ENCODE assay signal across 8 mouse cellular contexts in genomic region chr3:51342152-51342551, GRCm38 (mm10). TPM values are rescaled to one million over a fixed set of nuclear protein-coding genes. Genes with fewer than 3 reads are reported as not detected.
DNase-seq lines count a peak whose midpoint lies in the region; ATAC-seq and TF ChIP-seq lines count a peak whose summit lies in the region.

No protein-coding gene starts in this region.

- H3K27ac ChIP-seq in gastrocnemius, adult 2 months, result peak overlapping the region; percentile 97
- H3K27ac ChIP-seq in forebrain, embryonic 12.5 days, result peak overlapping the region; percentile 100
- peak overlapping the region; percentile 85 for H3K27ac ChIP-seq in liver, embryonic 14.5 days

- no peaks in the 10 kb centered on the region for H3K36me3 ChIP-seq in forebrain, embryonic 12.5 days (replicated peaks)
- no peaks in the 10 kb centered on the region for H3K36me3 ChIP-seq in liver, embryonic 14.5 days (replicated peaks; ENCODE audit: control insufficient read depth, insufficient read depth, low read depth)

- no peak for ATAC-seq in forebrain, embryonic 12.5 days (ENCODE audit: low FRiP score)
- no peak for ATAC-seq in liver, embryonic 14.5 days (ENCODE audit: insufficient read depth)
- ATAC-seq in megakaryocyte-erythroid progenitor cell, adult 5-6 weeks (replicated peaks; ENCODE audit: low FRiP score, low TSS enrichment, poor library complexity, severe bottlenecking), result no peak

- no peak for DNase-seq in gastrocnemius, adult 2 months
- DNase-seq in gastrocnemius, postnatal 4 days (ENCODE audit: low spot score in 2 of 2), result no peak
- peak; percentile 46 for DNase-seq in 416B (ENCODE audit: low read depth)
- DNase-seq in liver, embryonic 14.5 days (ENCODE audit: low read depth in 3 of 3, low spot score in 3 of 3), result no peak
- DNase-seq in cerebellum, postnatal 14 days, result no peak
- DNase-seq in cerebellum, adult 11 months, result no peak

- peak overlapping the region; percentile 98 for H3K4me3 ChIP-seq in gastrocnemius, adult 2 months
- peak overlapping the region; percentile 97 for H3K4me3 ChIP-seq in forebrain, embryonic 12.5 days (replicated peaks)
- peak overlapping the region; percentile 85 to 91 for H3K4me3 ChIP-seq in liver, embryonic 14.5 days (ENCODE audit: insufficient read depth in 1 of 2, low read depth in 2 of 2, low read length in 2 of 2)

- no peaks in the 10 kb centered on the region for H3K9me3 ChIP-seq in forebrain, embryonic 12.5 days
- H3K9me3 ChIP-seq in liver, embryonic 14.5 days (ENCODE audit: control insufficient read depth, low read length), result no peaks in the 10 kb centered on the region

- H3K9ac ChIP-seq in forebrain, embryonic 12.5 days, result peak overlapping the region; percentile 98
- H3K9ac ChIP-seq in liver, embryonic 14.5 days (replicated peaks), result peak overlapping the region; percentile 87

- no peaks in the 10 kb centered on the region for H3K27me3 ChIP-seq in forebrain, embryonic 12.5 days
- no peaks in the 10 kb centered on the region for H3K27me3 ChIP-seq in liver, embryonic 14.5 days (ENCODE audit: control insufficient read depth, insufficient read depth, low read length)

- 9% methylated on average over 9 of the region's 9 CpGs for WGBS in forebrain, embryonic 12.5 days
- WGBS in liver, embryonic 14.5 days (ENCODE audit: insufficient replicate concordance), result 6% methylated on average over 9 of the region's 9 CpGs

- intact Hi-C loops in gastrocnemius, adult 2 months (cut with DNase I), result no loop called here

- peak overlapping the region; percentile 81 for H3K4me2 ChIP-seq in forebrain, embryonic 12.5 days
- H3K4me2 ChIP-seq in liver, embryonic 14.5 days (ENCODE audit: low read depth), result peak overlapping the region; percentile 99

- no peak for TF ChIP-seq EP300 in liver, embryonic 14.5 days (IDR thresholded peaks at IDR 0.05; ENCODE audit: low read depth)

- H3K4me1 ChIP-seq in forebrain, embryonic 12.5 days, result peaks cover 7% of the 10 kb centered on the region
- H3K4me1 ChIP-seq in liver, embryonic 14.5 days (replicated peaks; ENCODE audit: control insufficient read depth in 2 of 2, insufficient read depth in 2 of 2, low read length in 1 of 2), result peaks cover 17% of the 10 kb centered on the region in 2 experiments

- no peak for TF ChIP-seq CTCF in gastrocnemius, adult 2 months (IDR thresholded peaks at IDR 0.05)
- TF ChIP-seq CTCF in liver, embryonic 14.5 days (IDR thresholded peaks at IDR 0.05; ENCODE audit: low read depth), result no peak

RNA-seq across cellular contexts. Expression of gene Elf2, which starts 1.7 kb away (rescaled TPM):
- total RNA-seq in gastrocnemius, adult 2 months (2021), result 10 to 100 TPM; 50.7 to 53.2 TPM
- 10 to 100 TPM; 63.4 to 77.1 TPM for total RNA-seq in gastrocnemius, postnatal 4 days (2021)
- 43.2 and 43.8 TPM in 2 replicates for polyA plus RNA-seq in forebrain, embryonic 12.5 days (2016; fragmentation: Nextera tagmentation; extraction: Ambion mirVana)
- 14.8 and 20.7 TPM in 2 replicates for polyA plus RNA-seq in liver, embryonic 14.5 days (2012; rRNA removed)
- polyA plus RNA-seq in liver, embryonic 14.5 days (2014; fragmentation: Nextera tagmentation; extraction: Ambion mirVana), result 14.7 and 18.9 TPM in 2 replicates
- total RNA-seq in megakaryocyte-erythroid progenitor cell, adult 5-6 weeks (2014; fragmentation: Nextera tagmentation), result 68.1 and 69.2 TPM in 2 replicates
- 117 and 122 TPM in 2 replicates for total RNA-seq in megakaryocyte-erythroid progenitor cell, adult 5-6 weeks (2017)

RNA-seq across cellular contexts. Expression of gene Mgarp, which starts 54.4 kb away (rescaled TPM):
- total RNA-seq in gastrocnemius, adult 2 months (2021), result not detected
- total RNA-seq in gastrocnemius, postnatal 4 days (2021), result 1 to 10 TPM in 1 of 2 experiments, under 1 TPM in 1; 0.44 to 1.0 TPM
- 2.3 and 5.5 TPM in 2 replicates for polyA plus RNA-seq in forebrain, embryonic 12.5 days (2016; fragmentation: Nextera tagmentation; extraction: Ambion mirVana)
- 0.25 and 0.48 TPM in 2 replicates for polyA plus RNA-seq in liver, embryonic 14.5 days (2012; rRNA removed)
- 0.85 and 1.00 TPM in 2 replicates for polyA plus RNA-seq in liver, embryonic 14.5 days (2014; fragmentation: Nextera tagmentation; extraction: Ambion mirVana)
- total RNA-seq in megakaryocyte-erythroid progenitor cell, adult 5-6 weeks (2014; fragmentation: Nextera tagmentation), result not detected in 2 replicates
- total RNA-seq in megakaryocyte-erythroid progenitor cell, adult 5-6 weeks (2017), result not detected in 2 replicates
